Mouse (Mus musculus) forebrain, embryonic 12.5 days (tissue): Measurements from ENCODE around the gene Chrdl2. TPM values are rescaled to one million over a fixed set of nuclear protein-coding genes. Genes with fewer than 3 reads are reported as not detected.

ENCODE experiments used
- ATAC-seq: fragments of 200-750 bp; cut with Nextera tagmentation; 2 replicates; pipeline ENCODE4 v1.8.0; 2017; ENCODE audit warnings: moderate TSS enrichment; ENCODE audit not compliant: low FRiP score
- H3K27ac ChIP-seq: fragments of 300-500 bp; sonication (generic); 2 replicates; pipeline ENCODE4 v1.5.1; 2016; ENCODE audit warnings: mild to moderate bottlenecking
- H3K27me3 ChIP-seq: fragments of 300-500 bp; sonication (generic); 2 replicates; pipeline ENCODE4 v1.6.1; 2016; ENCODE audit warnings: mild to moderate bottlenecking
- H3K36me3 ChIP-seq: fragments of 300-500 bp; sonication (generic); replicated peaks from 2 replicates; pipeline ENCODE4 v1.6.1; 2016; ENCODE audit warnings: mild to moderate bottlenecking
- H3K4me1 ChIP-seq: fragments of 300-500 bp; sonication (generic); 2 replicates; pipeline ENCODE4 v1.6.1; 2016
- H3K4me2 ChIP-seq: fragments of 300-500 bp; sonication (generic); 2 replicates; pipeline ENCODE4 v1.6.1; 2016; ENCODE audit warnings: mild to moderate bottlenecking, moderate library complexity
- H3K4me3 ChIP-seq: fragments of 300-500 bp; sonication (generic); replicated peaks from 2 replicates; pipeline ENCODE4 v1.5.1; 2016; ENCODE audit warnings: mild to moderate bottlenecking
- H3K9ac ChIP-seq: fragments of 300-500 bp; sonication (generic); 2 replicates; pipeline ENCODE4 v1.6.1; 2016; ENCODE audit warnings: mild to moderate bottlenecking
- H3K9me3 ChIP-seq: fragments of 300-500 bp; sonication (generic); 2 replicates; pipeline ENCODE4 v1.6.1; 2016
- WGBS: fragments of 180-500 bp; shearing (Covaris S2); methylation state at CpG from one replicate; pipeline ENCODE4 v1.1.7; 2016; 5-methylcytosine and 5-hydroxymethylcytosine counted together
- polyA plus RNA-seq: library from polyadenylated mRNA; unstranded; fragments of >200 nt; fragmentation: Nextera tagmentation; extraction: Ambion mirVana; gene quantifications from 2 replicates; pipeline ENCODE4 v1.2.1, GENCODE M21; 2016

The Chrdl2 gene
- polyA plus RNA-seq, 1 experiment from 2014 or later = 0.20 TPM

GRCm38 (mm10) chr7:100027353-100027752, 21.4 kb downstream of the Chrdl2 start:
- no peaks in the 10 kb centered on the region for H3K27me3 ChIP-seq
- WGBS = 69% methylated on average over 5 of the region's 5 CpGs
- no peaks in the 10 kb centered on the region for H3K4me1 ChIP-seq
- no peak overlapping the region for H3K27ac ChIP-seq
- no peaks in the 10 kb centered on the region for H3K36me3 ChIP-seq
- no peaks in the 10 kb centered on the region for H3K9me3 ChIP-seq
- no peak overlapping the region for H3K4me3 ChIP-seq
- no peak overlapping the region for H3K9ac ChIP-seq
- ATAC-seq = no peak
- H3K4me2 ChIP-seq = no peak overlapping the region

- H3K4me3 ChIP-seq = no peak overlapping the region
- H3K27me3 ChIP-seq = no peaks in the 10 kb centered on the region
- H3K4me1 ChIP-seq = no peaks in the 10 kb centered on the region
- no peaks in the 10 kb centered on the region for H3K36me3 ChIP-seq
- H3K4me2 ChIP-seq = no peak overlapping the region
- no peak overlapping the region for H3K9ac ChIP-seq
- 47% methylated on average over 3 of the region's 3 CpGs for WGBS
- H3K9me3 ChIP-seq = no peaks in the 10 kb centered on the region
- ATAC-seq = no peak
- no peak overlapping the region for H3K27ac ChIP-seq
Measured at GRCm38 (mm10) chr7:100029307-100029706, 23.3 kb downstream of the Chrdl2 start.

GRCm38 (mm10) chr7:100030996-100031749, 25.2 kb downstream of the Chrdl2 start:
- no peak for ATAC-seq
- no peaks in the 10 kb centered on the region for H3K36me3 ChIP-seq
- no peak overlapping the region for H3K27ac ChIP-seq
- no peak overlapping the region for H3K9ac ChIP-seq
- H3K4me3 ChIP-seq = no peak overlapping the region
- no peak overlapping the region for H3K4me2 ChIP-seq
- 86% methylated on average over 8 of the region's 8 CpGs for WGBS
- no peaks in the 10 kb centered on the region for H3K9me3 ChIP-seq
- no peaks in the 10 kb centered on the region for H3K27me3 ChIP-seq
- no peaks in the 10 kb centered on the region for H3K4me1 ChIP-seq

- Histone ChIP-seq H3K27me3 (no peaks in the 10 kb centered on the region), H3K9me3 (no peaks in the 10 kb centered on the region), H3K4me2 (no peak overlapping the region), H3K9ac (no peak overlapping the region), H3K36me3 (no peaks in the 10 kb centered on the region), H3K27ac (no peak overlapping the region), H3K4me1 (no peaks in the 10 kb centered on the region), H3K4me3 (no peak overlapping the region)
- ATAC-seq = no peak
- WGBS = 83% methylated on average over 5 of the region's 5 CpGs
Measured at GRCm38 (mm10) chr7:100033672-100034071, 27.7 kb downstream of the Chrdl2 start.

GRCm38 (mm10) chr7:100034815-100035463, 29.0 kb downstream of the Chrdl2 start:
- 87% methylated on average over 11 of the region's 11 CpGs for WGBS
- Histone ChIP-seq H3K9me3 (no peaks in the 10 kb centered on the region), H3K4me2 (no peak overlapping the region), H3K27ac (no peak overlapping the region), H3K27me3 (no peaks in the 10 kb centered on the region), H3K4me3 (no peak overlapping the region), H3K4me1 (no peaks in the 10 kb centered on the region), H3K9ac (no peak overlapping the region), H3K36me3 (no peaks in the 10 kb centered on the region)
- no peak for ATAC-seq

GRCm38 (mm10) chr7:100036050-100036449, 30.1 kb downstream of the Chrdl2 start:
- Histone ChIP-seq H3K27ac (no peak overlapping the region), H3K36me3 (no peaks in the 10 kb centered on the region), H3K4me3 (no peak overlapping the region), H3K9me3 (no peaks in the 10 kb centered on the region), H3K4me2 (no peak overlapping the region), H3K9ac (no peak overlapping the region), H3K4me1 (no peaks in the 10 kb centered on the region), H3K27me3 (no peaks in the 10 kb centered on the region)
- WGBS = 87% methylated on average over 7 of the region's 7 CpGs
- no peak for ATAC-seq

GRCm38 (mm10) chr7:100036495-100036894, 30.5 kb downstream of the Chrdl2 start:
- H3K4me1 ChIP-seq = no peaks in the 10 kb centered on the region
- H3K4me3 ChIP-seq = no peak overlapping the region
- no peaks in the 10 kb centered on the region for H3K36me3 ChIP-seq
- 82% methylated on average over 3 of the region's 3 CpGs for WGBS
- no peak overlapping the region for H3K27ac ChIP-seq
- no peak overlapping the region for H3K9ac ChIP-seq
- no peaks in the 10 kb centered on the region for H3K9me3 ChIP-seq
- no peak for ATAC-seq
- H3K27me3 ChIP-seq = no peaks in the 10 kb centered on the region
- H3K4me2 ChIP-seq = no peak overlapping the region

GRCm38 (mm10) chr7:100042120-100042519, 36.1 kb downstream of the Chrdl2 start:
- H3K27ac ChIP-seq = no peak overlapping the region
- H3K9ac ChIP-seq = no peak overlapping the region
- no peaks in the 10 kb centered on the region for H3K36me3 ChIP-seq
- no peak overlapping the region for H3K4me3 ChIP-seq
- H3K9me3 ChIP-seq = no peaks in the 10 kb centered on the region
- H3K4me1 ChIP-seq = peaks cover 5% of the 10 kb centered on the region
- 0 out of 2 replicates have a peak, but pooled peaks cover 3% of the 10 kb centered on the region for H3K27me3 ChIP-seq
- ATAC-seq = no peak
- H3K4me2 ChIP-seq = peak overlapping the region; percentile 1; the same call in 1 of the 2 replicates
- 9% methylated on average over 30 of the region's 31 CpGs for whole genome bisulfite sequencing

- Histone ChIP-seq H3K4me2 (no peak overlapping the region), H3K27ac (no peak overlapping the region)
Measured at GRCm38 (mm10) chr7:100043096-100043495, 37.1 kb downstream of the Chrdl2 start.

GRCm38 (mm10) chr7:100043605-100044031, 37.6 kb downstream of the Chrdl2 start:
- no peak for ATAC-seq
- Histone ChIP-seq H3K9ac (no peak overlapping the region), H3K9me3 (no peaks in the 10 kb centered on the region), H3K27me3 (0 out of 2 replicates have a peak, but pooled peaks cover 3% of the 10 kb centered on the region), H3K4me2 (no peak overlapping the region), H3K4me3 (no peak overlapping the region), H3K27ac (no peak overlapping the region), H3K36me3 (no peaks in the 10 kb centered on the region), H3K4me1 (peaks cover 5% of the 10 kb centered on the region)
- WGBS = 72% methylated on average over 4 of the region's 4 CpGs

More at GRCm38 (mm10) chr7:100043096-100043495, 37.1 kb downstream of the Chrdl2 start:
- Histone ChIP-seq H3K9ac (no peak overlapping the region), H3K27me3 (0 out of 2 replicates have a peak, but pooled peaks cover 3% of the 10 kb centered on the region), H3K4me3 (no peak overlapping the region), H3K9me3 (no peaks in the 10 kb centered on the region), H3K4me1 (peaks cover 5% of the 10 kb centered on the region), H3K36me3 (no peaks in the 10 kb centered on the region)
- WGBS = 83% methylated on average over 5 of the region's 5 CpGs
- ATAC-seq = no peak

- no peaks in the 10 kb centered on the region for H3K36me3 ChIP-seq
- peaks cover 14% of the 10 kb centered on the region for H3K4me1 ChIP-seq
- H3K27me3 ChIP-seq = 0 out of 2 replicates have a peak, but pooled peaks cover 3% of the 10 kb centered on the region
- ATAC-seq = no peak
- no peak overlapping the region for H3K27ac ChIP-seq
- H3K9ac ChIP-seq = no peak overlapping the region
- H3K9me3 ChIP-seq = no peaks in the 10 kb centered on the region
- no peak overlapping the region for H3K4me2 ChIP-seq
- 80% methylated on average over 2 of the region's 2 CpGs for WGBS
- H3K4me3 ChIP-seq = no peak overlapping the region
Measured at GRCm38 (mm10) chr7:100046486-100046885, 40.5 kb downstream of the Chrdl2 start.

- H3K4me3 ChIP-seq = no peak overlapping the region
Measured at GRCm38 (mm10) chr7:100051904-100052303, 45.9 kb downstream of the Chrdl2 start.

More at GRCm38 (mm10) chr7:100051904-100052303, 45.9 kb downstream of the Chrdl2 start:
- Histone ChIP-seq H3K27ac (no peak overlapping the region), H3K36me3 (no peaks in the 10 kb centered on the region), H3K27me3 (no peaks in the 10 kb centered on the region), H3K9me3 (no peaks in the 10 kb centered on the region), H3K4me1 (peaks cover 9% of the 10 kb centered on the region; the same call in 1 of the 2 replicates), H3K4me2 (no peak overlapping the region), H3K9ac (no peak overlapping the region)
- no peak for ATAC-seq
- 60% methylated on average over 4 of the region's 4 CpGs for WGBS
